ENCODE assay signal across 12 mouse cellular contexts in genomic region chr1:163310023-163310754, GRCm38 (mm10). TPM values are rescaled to one million over a fixed set of nuclear protein-coding genes. Genes with fewer than 3 reads are reported as not detected.
DNase-seq lines count a peak whose midpoint lies in the region; ATAC-seq and TF ChIP-seq lines count a peak whose summit lies in the region.
"Had no signal": no experiment of that assay in that cellular context is flagged by ENCODE, and none has a peak within 500 bp of the region (broad histone marks: within the 10 kb centered on the region; RNA-seq: fewer than 3 reads in every experiment).

No protein-coding gene starts in this region.

- TF ChIP-seq CTCF in forebrain, postnatal 0 days (IDR thresholded peaks at IDR 0.05; ENCODE audit: low read depth), result no peak

- H3K79me2 ChIP-seq in myocyte (ENCODE audit: control insufficient read depth, insufficient read depth), result peaks cover 16% of the 10 kb centered on the region

- WGBS in forebrain, embryonic 11.5 days, result 4% methylated on average over 8 of the region's 8 CpGs
- WGBS in forebrain, embryonic 15.5 days, result 29% methylated on average over 8 of the region's 8 CpGs
- 37% methylated on average over 8 of the region's 8 CpGs for WGBS in lung, embryonic 16.5 days
- WGBS in forebrain, postnatal 0 days, result 38% methylated on average over 8 of the region's 8 CpGs

- H3ac ChIP-seq in myocyte (ENCODE audit: control insufficient read depth, insufficient read length), result no peak overlapping the region

- peak overlapping the region; percentile 3 for H3K4me3 ChIP-seq in forebrain, embryonic 11.5 days (ENCODE audit: low read depth, low read length)
- no peak overlapping the region for H3K4me3 ChIP-seq in forebrain, embryonic 15.5 days
- H3K4me3 ChIP-seq in lung, embryonic 16.5 days (ENCODE audit: low read length), result peak overlapping the region; percentile 8; the same call in 1 of the 2 replicates
- H3K4me3 ChIP-seq in forebrain, postnatal 0 days (ENCODE audit: low read depth, low read length), result no peak overlapping the region
- peak overlapping the region; percentile 56 for H3K4me3 ChIP-seq in myocyte
- H3K4me3 ChIP-seq: liver, embryonic 12.5 days; stomach, embryonic 15.5 days had no signal

- H3K4me2 ChIP-seq in forebrain, embryonic 11.5 days (ENCODE audit: low read depth, low read length, severe bottlenecking), result peak overlapping the region; percentile 87
- no peak overlapping the region for H3K4me2 ChIP-seq in forebrain, embryonic 15.5 days (replicated peaks)
- H3K4me2 ChIP-seq in lung, embryonic 16.5 days (ENCODE audit: low read depth, low read length), result 0 out of 2 replicates have a peak overlapping the region, but pooled peaks have one; percentile 13
- H3K4me2 ChIP-seq in forebrain, postnatal 0 days (ENCODE audit: low read depth), result peak overlapping the region; percentile 17; the same call in 1 of the 2 replicates
- H3K4me2 ChIP-seq in myocyte (ENCODE audit: low read depth), result peak overlapping the region; percentile 73
- H3K4me2 ChIP-seq: liver, embryonic 12.5 days had no signal

- no peak overlapping the region for H3K9ac ChIP-seq in forebrain, embryonic 11.5 days (ENCODE audit: low read length)
- no peak overlapping the region for H3K9ac ChIP-seq in forebrain, embryonic 15.5 days (replicated peaks)
- no peak overlapping the region for H3K9ac ChIP-seq in lung, embryonic 16.5 days (ENCODE audit: low read length)
- no peak overlapping the region for H3K9ac ChIP-seq in forebrain, postnatal 0 days
- H3K9ac ChIP-seq: liver, embryonic 12.5 days; stomach, embryonic 15.5 days had no signal

- no peaks in the 10 kb centered on the region for H3K9me3 ChIP-seq in forebrain, embryonic 11.5 days (ENCODE audit: control insufficient read depth, low read length)
- no peaks in the 10 kb centered on the region for H3K9me3 ChIP-seq in forebrain, embryonic 15.5 days
- no peaks in the 10 kb centered on the region for H3K9me3 ChIP-seq in lung, embryonic 16.5 days (ENCODE audit: control insufficient read depth, low read length)
- H3K9me3 ChIP-seq in forebrain, postnatal 0 days (ENCODE audit: low read length), result no peaks in the 10 kb centered on the region
- H3K9me3 ChIP-seq: liver, embryonic 12.5 days; stomach, embryonic 15.5 days had no signal

- H3K27me3 ChIP-seq in forebrain, embryonic 11.5 days (ENCODE audit: control insufficient read depth, insufficient read depth, low read length), result peaks cover 15% of the 10 kb centered on the region
- peaks cover 26% of the 10 kb centered on the region; the same call in 1 of the 2 replicates for H3K27me3 ChIP-seq in forebrain, embryonic 15.5 days
- peaks cover 55% of the 10 kb centered on the region for H3K27me3 ChIP-seq in lung, embryonic 16.5 days (ENCODE audit: control insufficient read depth, insufficient read depth, low read depth, low read length)
- peaks cover 31% of the 10 kb centered on the region for H3K27me3 ChIP-seq in forebrain, postnatal 0 days (ENCODE audit: insufficient read depth, low read length)
- no peaks in the 10 kb centered on the region for H3K27me3 ChIP-seq in myocyte (ENCODE audit: control insufficient read depth, insufficient read depth, insufficient read length)

- no peak for ATAC-seq in forebrain, embryonic 11.5 days (replicated peaks; ENCODE audit: low FRiP score)
- ATAC-seq in forebrain, embryonic 15.5 days (replicated peaks), result no peak
- no peak for ATAC-seq in lung, embryonic 16.5 days (ENCODE audit: low read depth)
- ATAC-seq in forebrain, postnatal 0 days, result no peak
- ATAC-seq: liver, embryonic 12.5 days had no signal

- no peak for DNase-seq in forebrain, embryonic 11.5 days (ENCODE audit: low spot score)
- no peak for DNase-seq in lung, postnatal 4 days
- no peak for DNase-seq in forebrain, postnatal 0 days
- DNase-seq in lung, postnatal 14 days, result no peak
- DNase-seq in layer of hippocampus, postnatal 36 days, result no peak
- DNase-seq: adrenal gland, postnatal 10 days; cerebellum, adult 2 months had no signal

- no peaks in the 10 kb centered on the region for H3K36me3 ChIP-seq in forebrain, embryonic 11.5 days (ENCODE audit: control insufficient read depth, insufficient read depth, low read length)
- H3K36me3 ChIP-seq in forebrain, embryonic 15.5 days, result no peaks in the 10 kb centered on the region
- no peaks in the 10 kb centered on the region for H3K36me3 ChIP-seq in lung, embryonic 16.5 days (ENCODE audit: control insufficient read depth, insufficient read depth, low read length)
- no peaks in the 10 kb centered on the region for H3K36me3 ChIP-seq in forebrain, postnatal 0 days (ENCODE audit: insufficient read depth)
- H3K36me3 ChIP-seq in myocyte (ENCODE audit: control insufficient read depth, insufficient read depth), result no peaks in the 10 kb centered on the region
- H3K36me3 ChIP-seq: liver, embryonic 12.5 days; stomach, embryonic 15.5 days had no signal

- H3K4me1 ChIP-seq in forebrain, embryonic 11.5 days (replicated peaks; ENCODE audit: control insufficient read depth, insufficient read depth, low read length), result peaks cover 9% of the 10 kb centered on the region
- H3K4me1 ChIP-seq in forebrain, embryonic 15.5 days, result peaks cover 47% of the 10 kb centered on the region
- no peaks in the 10 kb centered on the region; the same call in 1 of the 2 replicates for H3K4me1 ChIP-seq in lung, embryonic 16.5 days (replicated peaks; ENCODE audit: control insufficient read depth, insufficient read depth, low read length)
- H3K4me1 ChIP-seq in forebrain, postnatal 0 days (ENCODE audit: insufficient read depth), result peaks cover 14% of the 10 kb centered on the region; the same call in 1 of the 2 replicates
- H3K4me1 ChIP-seq: liver, embryonic 12.5 days had no signal

- no peak overlapping the region for H3K27ac ChIP-seq in forebrain, embryonic 11.5 days (ENCODE audit: low read depth, low read length)
- H3K27ac ChIP-seq in forebrain, embryonic 15.5 days (replicated peaks), result no peak overlapping the region
- no peak overlapping the region for H3K27ac ChIP-seq in lung, embryonic 16.5 days (ENCODE audit: low read length)
- H3K27ac ChIP-seq in forebrain, postnatal 0 days (ENCODE audit: low read depth, low read length), result no peak overlapping the region
- H3K27ac ChIP-seq: liver, embryonic 12.5 days; stomach, embryonic 15.5 days had no signal

- no peak for TF ChIP-seq POLR2A in myocyte (IDR thresholded peaks at IDR 0.05; ENCODE audit: insufficient read length, low read depth)

TF ChIP-seq in myocyte, 11 proteins besides CTCF, POLR2A, EP300 and RAD21:
- TF ChIP-seq CEBPB (IDR thresholded peaks at IDR 0.05; ENCODE audit: insufficient read depth, poor library complexity, severe bottlenecking) (no peak), MYOG (IDR thresholded peaks at IDR 0.05; ENCODE audit: control insufficient read depth in 1 of 3, insufficient read depth in 1 of 3, insufficient read length in 2 of 3, low read depth in 2 of 3) (no peak), POLR2AphosphoS2 (IDR thresholded peaks at IDR 0.05; ENCODE audit: insufficient read length, low read depth) (no peak), MYOD1 (IDR thresholded peaks at IDR 0.05; ENCODE audit: control insufficient read depth in 1 of 3, insufficient read length in 2 of 3, low read depth in 2 of 3) (no peak), TCF12 (IDR thresholded peaks at IDR 0.05; ENCODE audit: insufficient read depth, poor library complexity, severe bottlenecking) (no peak), TCF3 (IDR thresholded peaks at IDR 0.05; ENCODE audit: insufficient read length, low read depth) (no peak), REST (IDR thresholded peaks at IDR 0.05; ENCODE audit: insufficient read depth, insufficient read length) (no peak), SRF (IDR thresholded peaks at IDR 0.05; ENCODE audit: control insufficient read depth, insufficient read length, low read depth) (no peak), MAX (IDR thresholded peaks at IDR 0.05; ENCODE audit: low read depth) (no peak), E2F4 (IDR thresholded peaks at IDR 0.05; ENCODE audit: insufficient read depth) (no peak), USF1 (IDR thresholded peaks at IDR 0.05; ENCODE audit: low read depth) (no peak)

RNA-seq across cellular contexts. Expression of gene Prrx1, which starts 3.3 kb away (rescaled TPM):
- 28.5 and 29.0 TPM in 2 replicates for polyA plus RNA-seq in forebrain, embryonic 11.5 days (2014; fragmentation: Nextera tagmentation; extraction: Ambion mirVana)
- polyA plus RNA-seq in forebrain, embryonic 15.5 days (2015; fragmentation: Nextera tagmentation; extraction: Ambion mirVana), result 3.7 and 4.0 TPM in 2 replicates
- polyA plus RNA-seq in lung, embryonic 16.5 days (2015; fragmentation: Nextera tagmentation; extraction: Ambion mirVana), result 10.0 and 10.9 TPM in 2 replicates
- total RNA-seq in forebrain, postnatal 0 days (2014; rRNA removed), result 4.3 and 7.3 TPM in 2 replicates
- polyA plus RNA-seq in forebrain, postnatal 0 days (2015; fragmentation: Nextera tagmentation; extraction: Ambion mirVana), result 3.3 and 4.0 TPM in 2 replicates
- polyA plus RNA-seq in myocyte (2012; fragmentation: generic; extraction: Trizol), result 7.0 TPM
- total RNA-seq in layer of hippocampus, postnatal 36 days (2021), result 1 to 10 TPM; 5.5 to 5.7 TPM

Comparison
In these comparisons a context has a peak if more than half of its experiments do, and no peak if none do; other contexts are left out.
1. H3K4me3 ChIP-seq: peak in forebrain, embryonic 11.5 days (single experiment), lung, embryonic 16.5 days (single experiment) and myocyte (single experiment); none in forebrain, embryonic 15.5 days (single experiment) and forebrain, postnatal 0 days (single experiment).